Mouse (Mus musculus) heart, embryonic 14.5 days (tissue): Measurements from ENCODE around the gene Zscan4b. TPM values are rescaled to one million over a fixed set of nuclear protein-coding genes. Genes with fewer than 3 reads are reported as not detected.
"Not testable (repeated sequence)": the region's sequence is repeated elsewhere in the genome, so short reads cannot be mapped to it uniquely, and the experiment has no call there.

Experiments used
- ATAC-seq: fragments of 200-750 bp; cut with Nextera tagmentation; 2 replicates; pipeline ENCODE4 v1.8.0; 2017; ENCODE audit warnings: low read depth, moderate TSS enrichment; ENCODE audit not compliant: insufficient number of reproducible peaks, insufficient read depth, low FRiP score
- H3K27ac ChIP-seq, 2 experiments: fragments of 200-500 bp in 1 of 2; fragments of 300-500 bp in 1 of 2; sonication (generic) in 1 of 2; replicated peaks in 1 of 2; 2 replicates each; pipeline ENCODE4 v1.5.1; 2012 to 2014; ENCODE audit warnings: low read depth in 2 of 2, low read length in 2 of 2, control low read depth in 1 of 2, mild to moderate bottlenecking in 1 of 2, mixed read lengths in 1 of 2; ENCODE audit not compliant: control insufficient read depth in 1 of 2, insufficient read depth in 1 of 2
- H3K27me3 ChIP-seq: fragments of 300-500 bp; sonication (generic); 2 replicates; pipeline ENCODE4 v1.6.1; 2014; ENCODE audit warnings: mild to moderate bottlenecking, low read length, control low read depth; ENCODE audit not compliant: control insufficient read depth, insufficient read depth
- H3K36me3 ChIP-seq: fragments of 300-500 bp; sonication (generic); 2 replicates; pipeline ENCODE4 v1.6.1; 2014; ENCODE audit warnings: mild to moderate bottlenecking, control low read depth, low read length, mixed read lengths; ENCODE audit not compliant: control insufficient read depth, insufficient read depth
- H3K4me1 ChIP-seq, 2 experiments: fragments of 200-500 bp in 1 of 2; fragments of 300-500 bp in 1 of 2; sonication (generic) in 1 of 2; 2 replicates each; pipeline ENCODE4 v1.6.1; 2012 to 2014; ENCODE audit warnings: low read length in 2 of 2, control low read depth in 1 of 2, mixed read lengths in 1 of 2; ENCODE audit not compliant: control insufficient read depth in 2 of 2, insufficient read depth in 2 of 2
- H3K4me2 ChIP-seq: fragments of 300-500 bp; sonication (generic); 2 replicates; pipeline ENCODE4 v1.6.1; 2014; ENCODE audit warnings: mild to moderate bottlenecking, low read length
- H3K4me3 ChIP-seq, 2 experiments: fragments of 200-500 bp in 1 of 2; fragments of 300-500 bp in 1 of 2; sonication (generic) in 1 of 2; 2 replicates each; pipeline ENCODE4 v1.5.1; 2012 to 2014; ENCODE audit warnings: low read length in 2 of 2, mild to moderate bottlenecking in 2 of 2, control low read depth in 1 of 2, low read depth in 1 of 2, moderate library complexity in 1 of 2; ENCODE audit not compliant: control insufficient read depth in 1 of 2, insufficient read depth in 1 of 2
- H3K9ac ChIP-seq: fragments of 300-500 bp; sonication (generic); 2 replicates; pipeline ENCODE4 v1.6.1; 2014; ENCODE audit warnings: mild to moderate bottlenecking, low read length
- H3K9me3 ChIP-seq: fragments of 300-500 bp; sonication (generic); 2 replicates; pipeline ENCODE4 v1.6.1; 2016; ENCODE audit warnings: low read length, control low read depth; ENCODE audit not compliant: control insufficient read depth
- WGBS: fragments of 180-500 bp; shearing (Covaris S2); extraction: QIAGEN DNeasy Blood & Tissue Kit; methylation state at CpG from one replicate; pipeline ENCODE4 v1.1.7; 2014; 5-methylcytosine and 5-hydroxymethylcytosine counted together
- polyA plus RNA-seq: library from polyadenylated mRNA; unstranded; fragments of >200 nt; fragmentation: Nextera tagmentation; extraction: Ambion mirVana; gene quantifications from 2 replicates; pipeline ENCODE4 v1.2.1, GENCODE M21; 2014

The Zscan4b gene
- polyA plus RNA-seq, result not detected in 2 replicates

DNA sequence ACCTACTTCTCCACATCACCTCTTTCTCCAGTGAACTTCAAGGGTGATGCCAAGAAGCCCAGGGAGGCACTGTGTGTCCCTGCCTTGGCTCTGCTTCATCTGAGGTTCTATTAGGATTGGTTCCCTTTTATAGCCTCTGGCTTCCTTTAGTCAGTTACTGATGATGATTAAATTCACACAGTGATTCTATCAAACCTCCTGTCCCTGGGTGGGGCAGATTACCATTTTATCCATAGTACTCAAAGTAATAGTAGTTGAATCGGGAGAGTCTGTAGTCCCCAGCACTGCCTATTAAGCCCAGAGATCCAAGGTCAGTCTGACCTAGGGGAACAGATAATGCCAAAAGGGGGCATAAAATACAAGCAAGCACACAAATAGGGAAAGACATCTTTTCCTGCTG is at the start of gene Zscan4b:
Gene Zscan4b, minus strand, starts transcription at position 101 of the 400 bp plus-strand sequence.
- not testable (repeated sequence) for H3K4me3 ChIP-seq, H3K36me3 ChIP-seq, H3K9me3 ChIP-seq, ATAC-seq, H3K9ac ChIP-seq, H3K27me3 ChIP-seq, H3K4me2 ChIP-seq, H3K27ac ChIP-seq, H3K4me1 ChIP-seq
- 89% methylated on average over 1 of the region's 1 CpGs for whole genome bisulfite sequencing

Other genes with a start within 250 kb of the Zscan4b start
- not detected in 2 replicates for gene Nlrp4b, start 217.3 kb downstream of the Zscan4b start, polyA plus RNA-seq
- not detected in 2 replicates for gene Vmn1r71, start 150.7 kb downstream of the Zscan4b start, polyA plus RNA-seq
- not detected in 2 replicates for gene Zscan4c, start 100.7 kb upstream of the Zscan4b start, polyA plus RNA-seq
- gene Zscan4-ps1, start 164.6 kb upstream of the Zscan4b start, polyA plus RNA-seq, result not detected in 2 replicates